Mouse (Mus musculus) testis, adult 2 months (tissue): ENCODE measurements around the gene Sp9.

Experiments used
- CTCF ChIP-seq: fragments of 200-500 bp; IDR thresholded peaks from 2 replicates; pipeline ENCODE4 v1.5.1; 2012; ENCODE audit warnings: low read depth, mild to moderate bottlenecking, inconsistent platforms, low read length, moderate library complexity; ENCODE audit not compliant: control insufficient read depth, insufficient read depth, insufficient replicate concordance
- POLR2A ChIP-seq: fragments of 200-500 bp; IDR thresholded peaks from 2 replicates; pipeline ENCODE4 v1.6.1; 2012; ENCODE audit warnings: low read depth, mild to moderate bottlenecking, inconsistent platforms, low read length, moderate library complexity; ENCODE audit not compliant: control insufficient read depth

DNA sequence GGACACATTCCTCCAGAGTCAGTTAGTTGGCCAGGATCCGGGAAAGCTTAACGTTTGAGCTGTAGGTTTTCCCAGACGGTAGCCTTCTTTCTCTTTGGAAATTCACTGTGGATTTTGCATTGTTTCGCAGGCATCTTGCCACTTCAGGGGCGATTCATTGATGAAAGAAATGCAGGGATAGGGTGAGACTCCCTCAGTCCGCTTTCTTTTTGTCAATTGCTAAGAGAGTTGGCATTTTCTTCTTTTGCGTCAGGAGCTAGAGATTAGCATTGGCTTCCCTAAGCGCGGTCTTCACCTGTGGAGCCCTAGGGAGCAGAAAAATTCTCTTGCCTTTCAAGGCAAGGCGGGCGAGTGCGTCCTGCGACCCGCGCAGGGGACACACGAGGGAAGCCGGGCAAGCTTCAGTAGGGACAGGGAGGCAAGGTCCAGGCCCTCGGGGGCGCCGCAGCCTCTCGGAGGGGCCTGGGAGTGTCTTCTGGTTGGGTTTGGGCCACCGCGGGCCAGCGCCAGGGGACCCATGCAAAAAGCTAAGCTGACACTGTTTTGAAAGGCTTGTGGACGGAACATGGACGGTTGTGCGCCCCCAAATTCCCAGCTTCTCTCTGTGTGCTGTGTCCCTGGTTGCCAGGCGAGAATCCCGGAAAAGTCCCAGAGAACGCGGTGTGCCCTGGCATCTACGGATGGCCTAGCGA is 8.8 kb downstream of the Sp9 start:
- TF ChIP-seq POLR2A (no peak), CTCF (no peak)
